Mouse (Mus musculus) fat pad, adult 2 months (tissue): ENCODE data around the gene Fam120a.
A peak's percentile ranks its signal among the peaks of the same experiment; 100 is the strongest.

Experiments
- DNase-seq: peaks from one replicate; pipeline ENCODE4 v3.0.0-alpha.2; 2011; ENCODE audit warnings: low read depth, low spot score; ENCODE audit errors: extremely low read depth

The Fam120a gene

GRCm38 (mm10) chr13:48966851-48967821, 681 bp downstream of the Fam120a start:
- no peak for DNase-seq

- no peak for DNase-seq
Observed at GRCm38 (mm10) chr13:48965559-48966525, 2.0 kb downstream of the Fam120a start.

- DNase-seq, result no peak
Observed at GRCm38 (mm10) chr13:48964850-48965249, 3.0 kb downstream of the Fam120a start.

- DNase-seq, result no peak
Observed at GRCm38 (mm10) chr13:48963111-48963510, 4.7 kb downstream of the Fam120a start.

- no peak for DNase-seq
Observed at GRCm38 (mm10) chr13:48962519-48962918, 5.3 kb downstream of the Fam120a start.

GRCm38 (mm10) chr13:48958608-48959007, 9.2 kb downstream of the Fam120a start:
- DNase-seq, result no peak

- DNase-seq, result no peak
Observed at GRCm38 (mm10) chr13:48954825-48955224, 13.0 kb downstream of the Fam120a start.

- no peak for DNase-seq
Observed at GRCm38 (mm10) chr13:48950600-48951241, 17.1 kb downstream of the Fam120a start.

GRCm38 (mm10) chr13:48948951-48949350, 18.9 kb downstream of the Fam120a start:
- no peak for DNase-seq

GRCm38 (mm10) chr13:48944571-48944970, 23.2 kb downstream of the Fam120a start:
- no peak for DNase-seq

- DNase-seq, result no peak
Observed at GRCm38 (mm10) chr13:48942471-48942870, 25.3 kb downstream of the Fam120a start.

GRCm38 (mm10) chr13:48941773-48942172, 26.0 kb downstream of the Fam120a start:
- no peak for DNase-seq

- DNase-seq, result peak; percentile 95
Observed at GRCm38 (mm10) chr13:48934597-48934996, 33.2 kb downstream of the Fam120a start.

GRCm38 (mm10) chr13:48932692-48933091, 35.1 kb downstream of the Fam120a start:
- DNase-seq, result peak; percentile 62

- no peak for DNase-seq
Observed at GRCm38 (mm10) chr13:48931687-48932086, 36.1 kb downstream of the Fam120a start.

- DNase-seq, result no peak
Observed at GRCm38 (mm10) chr13:48931232-48931631, 36.6 kb downstream of the Fam120a start.

- no peak for DNase-seq
Observed at GRCm38 (mm10) chr13:48929535-48930110, 38.2 kb downstream of the Fam120a start.

GRCm38 (mm10) chr13:48927609-48928008, 40.2 kb downstream of the Fam120a start:
- DNase-seq, result no peak

GRCm38 (mm10) chr13:48922712-48923111, 45.1 kb downstream of the Fam120a start:
- no peak for DNase-seq

GRCm38 (mm10) chr13:48921256-48921655, 46.6 kb downstream of the Fam120a start:
- no peak for DNase-seq
